Mouse (Mus musculus): ENCODE results near the gene Crtc1. TPM values are rescaled to one million over a fixed set of nuclear protein-coding genes. Genes with fewer than 3 reads are reported as not detected.

The Crtc1 gene
- polyA plus RNA-seq, 1 experiment = 7.7 TPM

GRCm38 (mm10) chr8:70395649-70396048 lies 43.7 kb downstream of the Crtc1 start:
- Histone ChIP-seq H3K4me3 (ENCODE audit: low read depth, low read length) (no peak overlapping the region), H3K9me3 (replicated peaks; ENCODE audit: control insufficient read depth, insufficient read depth, low read length, poor library complexity, severe bottlenecking) (no peaks in the 10 kb centered on the region), H3K27me3 (ENCODE audit: control insufficient read depth, insufficient read depth, low read length, poor library complexity, severe bottlenecking) (no peaks in the 10 kb centered on the region), H3K27ac (ENCODE audit: insufficient read depth, low read length) (no peak overlapping the region), H3K4me1 (ENCODE audit: control insufficient read depth, insufficient read depth, low read length) (no peaks in the 10 kb centered on the region), H3K36me3 (ENCODE audit: control insufficient read depth, insufficient read depth, low read length, poor library complexity, severe bottlenecking) (no peaks in the 10 kb centered on the region), H3K9ac (ENCODE audit: low read depth, poor library complexity, severe bottlenecking) (no peak overlapping the region)
- TF ChIP-seq POLR2A (IDR thresholded peaks at IDR 0.05; ENCODE audit: insufficient read depth, low read length) = no peak
- TF ChIP-seq EP300 (IDR thresholded peaks at IDR 0.05; ENCODE audit: insufficient read depth, low read depth, low read length) = no peak
- TF ChIP-seq CTCF (IDR thresholded peaks at IDR 0.05; ENCODE audit: low read depth, low read length) = no peak

GRCm38 (mm10) chr8:70394269-70394998 lies 44.9 kb downstream of the Crtc1 start:
- no peak overlapping the region for H3K9ac ChIP-seq (ENCODE audit: low read depth, poor library complexity, severe bottlenecking)

DNA sequence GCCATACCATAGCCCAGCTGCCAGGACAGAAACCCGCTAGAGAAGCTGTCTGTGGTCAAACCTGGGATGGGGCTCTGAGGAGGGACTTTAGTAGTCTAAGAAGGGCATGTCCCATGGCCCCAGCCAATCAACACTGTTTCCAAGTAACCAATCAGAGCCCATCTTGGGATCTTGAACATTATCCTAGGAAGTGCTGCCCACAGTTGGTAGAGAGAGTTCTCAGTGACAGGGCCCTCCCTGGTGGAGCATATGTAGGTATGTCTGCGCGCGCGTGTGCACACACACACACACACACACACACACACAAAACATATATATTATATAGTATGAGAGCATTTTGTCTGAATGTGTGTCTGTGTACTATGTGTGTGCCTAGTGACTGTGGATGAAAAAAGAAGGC lies 46.3 kb downstream of the Crtc1 start:
- H3K9me3 ChIP-seq (replicated peaks; ENCODE audit: control insufficient read depth, insufficient read depth, low read length, poor library complexity, severe bottlenecking) = no peaks in the 10 kb centered on the region
- no peak overlapping the region for H3K27ac ChIP-seq (ENCODE audit: insufficient read depth, low read length)
- H3K4me1 ChIP-seq (ENCODE audit: control insufficient read depth, insufficient read depth, low read length) = no peaks in the 10 kb centered on the region
- H3K27me3 ChIP-seq (ENCODE audit: control insufficient read depth, insufficient read depth, low read length, poor library complexity, severe bottlenecking) = no peaks in the 10 kb centered on the region
- no peak overlapping the region for H3K9ac ChIP-seq (ENCODE audit: low read depth, poor library complexity, severe bottlenecking)
- H3K4me3 ChIP-seq (ENCODE audit: low read depth, low read length) = no peak overlapping the region
- no peak for TF ChIP-seq POLR2A (IDR thresholded peaks at IDR 0.05; ENCODE audit: insufficient read depth, low read length)
- no peaks in the 10 kb centered on the region for H3K36me3 ChIP-seq (ENCODE audit: control insufficient read depth, insufficient read depth, low read length, poor library complexity, severe bottlenecking)

More at GRCm38 (mm10) chr8:70394269-70394998, 44.9 kb downstream of the Crtc1 start:
- Histone ChIP-seq H3K4me1 (ENCODE audit: control insufficient read depth, insufficient read depth, low read length) (no peaks in the 10 kb centered on the region), H3K36me3 (ENCODE audit: control insufficient read depth, insufficient read depth, low read length, poor library complexity, severe bottlenecking) (no peaks in the 10 kb centered on the region), H3K9me3 (replicated peaks; ENCODE audit: control insufficient read depth, insufficient read depth, low read length, poor library complexity, severe bottlenecking) (no peaks in the 10 kb centered on the region), H3K27me3 (ENCODE audit: control insufficient read depth, insufficient read depth, low read length, poor library complexity, severe bottlenecking) (no peaks in the 10 kb centered on the region), H3K4me3 (ENCODE audit: low read depth, low read length) (no peak overlapping the region), H3K27ac (ENCODE audit: insufficient read depth, low read length) (no peak overlapping the region)
- TF ChIP-seq POLR2A (IDR thresholded peaks at IDR 0.05; ENCODE audit: insufficient read depth, low read length) (no peak), CTCF (IDR thresholded peaks at IDR 0.05; ENCODE audit: low read depth, low read length) (no peak), EP300 (IDR thresholded peaks at IDR 0.05; ENCODE audit: insufficient read depth, low read depth, low read length) (no peak)

- H3K36me3 ChIP-seq (ENCODE audit: control insufficient read depth, insufficient read depth, low read length, poor library complexity, severe bottlenecking) = no peaks in the 10 kb centered on the region
- H3K9me3 ChIP-seq (replicated peaks; ENCODE audit: control insufficient read depth, insufficient read depth, low read length, poor library complexity, severe bottlenecking) = no peaks in the 10 kb centered on the region
- no peak overlapping the region for H3K4me3 ChIP-seq (ENCODE audit: low read depth, low read length)
- H3K27ac ChIP-seq (ENCODE audit: insufficient read depth, low read length) = no peak overlapping the region
- no peaks in the 10 kb centered on the region for H3K27me3 ChIP-seq (ENCODE audit: control insufficient read depth, insufficient read depth, low read length, poor library complexity, severe bottlenecking)
- TF ChIP-seq CTCF (IDR thresholded peaks at IDR 0.05; ENCODE audit: low read depth, low read length) (no peak), POLR2A (IDR thresholded peaks at IDR 0.05; ENCODE audit: insufficient read depth, low read length) (no peak), EP300 (IDR thresholded peaks at IDR 0.05; ENCODE audit: insufficient read depth, low read depth, low read length) (no peak)
- no peak overlapping the region for H3K9ac ChIP-seq (ENCODE audit: low read depth, poor library complexity, severe bottlenecking)
- H3K4me1 ChIP-seq (ENCODE audit: control insufficient read depth, insufficient read depth, low read length) = no peaks in the 10 kb centered on the region
These were observed 49.7 kb downstream of the Crtc1 start for GRCm38 (mm10) chr8:70389678-70390077.

DNA sequence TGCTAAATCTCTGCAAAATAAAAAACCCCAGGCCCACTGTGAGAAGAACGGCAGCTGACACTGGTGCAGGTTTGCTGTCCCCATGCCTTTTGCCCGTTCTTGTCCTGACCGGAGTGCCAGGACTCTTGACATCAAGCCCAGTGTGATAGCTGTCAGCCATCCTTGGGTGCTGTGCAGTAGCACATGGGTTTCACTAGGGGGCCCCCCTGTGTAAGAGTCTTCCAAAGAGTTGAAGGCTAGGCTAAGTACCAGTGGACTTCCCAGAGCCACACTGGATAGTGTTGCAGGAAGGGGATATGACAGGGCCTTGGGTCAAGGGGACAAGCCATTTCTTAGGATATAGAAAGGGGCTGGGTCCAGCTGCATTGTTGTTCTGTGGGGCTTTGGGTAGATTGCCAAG lies 56.1 kb downstream of the Crtc1 start:
- H3K27ac ChIP-seq (ENCODE audit: insufficient read depth, low read length) = no peak overlapping the region
- H3K36me3 ChIP-seq (ENCODE audit: control insufficient read depth, insufficient read depth, low read length, poor library complexity, severe bottlenecking) = no peaks in the 10 kb centered on the region
- no peak overlapping the region for H3K4me3 ChIP-seq (ENCODE audit: low read depth, low read length)
- H3K27me3 ChIP-seq (ENCODE audit: control insufficient read depth, insufficient read depth, low read length, poor library complexity, severe bottlenecking) = no peaks in the 10 kb centered on the region
- H3K9me3 ChIP-seq (replicated peaks; ENCODE audit: control insufficient read depth, insufficient read depth, low read length, poor library complexity, severe bottlenecking) = no peaks in the 10 kb centered on the region
- TF ChIP-seq EP300 (IDR thresholded peaks at IDR 0.05; ENCODE audit: insufficient read depth, low read depth, low read length) (no peak), CTCF (IDR thresholded peaks at IDR 0.05; ENCODE audit: low read depth, low read length) (peak; percentile 68), POLR2A (IDR thresholded peaks at IDR 0.05; ENCODE audit: insufficient read depth, low read length) (no peak)
- no peaks in the 10 kb centered on the region for H3K4me1 ChIP-seq (ENCODE audit: control insufficient read depth, insufficient read depth, low read length)
- H3K9ac ChIP-seq (ENCODE audit: low read depth, poor library complexity, severe bottlenecking) = no peak overlapping the region

GRCm38 (mm10) chr8:70380069-70380468 lies 59.3 kb downstream of the Crtc1 start:
- no peak overlapping the region for H3K9ac ChIP-seq (ENCODE audit: low read depth, poor library complexity, severe bottlenecking)
- no peak overlapping the region for H3K4me3 ChIP-seq (ENCODE audit: low read depth, low read length)
- H3K27me3 ChIP-seq (ENCODE audit: control insufficient read depth, insufficient read depth, low read length, poor library complexity, severe bottlenecking) = no peaks in the 10 kb centered on the region
- no peaks in the 10 kb centered on the region for H3K9me3 ChIP-seq (replicated peaks; ENCODE audit: control insufficient read depth, insufficient read depth, low read length, poor library complexity, severe bottlenecking)
- no peak for TF ChIP-seq CTCF (IDR thresholded peaks at IDR 0.05; ENCODE audit: low read depth, low read length)
- no peak for TF ChIP-seq POLR2A (IDR thresholded peaks at IDR 0.05; ENCODE audit: insufficient read depth, low read length)
- no peak for TF ChIP-seq EP300 (IDR thresholded peaks at IDR 0.05; ENCODE audit: insufficient read depth, low read depth, low read length)
- H3K36me3 ChIP-seq (ENCODE audit: control insufficient read depth, insufficient read depth, low read length, poor library complexity, severe bottlenecking) = no peaks in the 10 kb centered on the region
- no peaks in the 10 kb centered on the region for H3K4me1 ChIP-seq (ENCODE audit: control insufficient read depth, insufficient read depth, low read length)
- no peak overlapping the region for H3K27ac ChIP-seq (ENCODE audit: insufficient read depth, low read length)

Measured in ES-Bruce4 (cell line).